Mouse (Mus musculus) embryonic facial prominence, embryonic 13.5 days (tissue): ENCODE data around the gene Aqr. TPM values are rescaled to one million over a fixed set of nuclear protein-coding genes. Genes with fewer than 3 reads are reported as not detected.

ENCODE experiments used
- ATAC-seq: fragments of 200-750 bp; cut with Nextera tagmentation; 2 replicates; pipeline ENCODE4 v1.8.0; 2017; ENCODE audit warnings: low read depth; ENCODE audit not compliant: insufficient number of reproducible peaks, insufficient read depth, low FRiP score, low TSS enrichment
- H3K27ac ChIP-seq: fragments of 300-500 bp; sonication (generic); 2 replicates; pipeline ENCODE4 v1.5.1; 2015; ENCODE audit warnings: moderate library complexity, mild to moderate bottlenecking, inconsistent platforms
- H3K27me3 ChIP-seq: fragments of 300-500 bp; sonication (generic); 2 replicates; pipeline ENCODE4 v1.6.1; 2015; ENCODE audit warnings: mild to moderate bottlenecking, inconsistent platforms
- H3K36me3 ChIP-seq: fragments of 300-500 bp; sonication (generic); 2 replicates; pipeline ENCODE4 v1.6.1; 2015; ENCODE audit warnings: mild to moderate bottlenecking, inconsistent platforms
- H3K4me1 ChIP-seq: fragments of 300-500 bp; sonication (generic); 2 replicates; pipeline ENCODE4 v1.6.1; 2015; ENCODE audit warnings: inconsistent platforms
- H3K4me2 ChIP-seq: fragments of 300-500 bp; sonication (generic); 2 replicates; pipeline ENCODE4 v1.6.1; 2015; ENCODE audit warnings: moderate library complexity, mild to moderate bottlenecking, inconsistent platforms
- H3K4me3 ChIP-seq: fragments of 300-500 bp; sonication (generic); 2 replicates; pipeline ENCODE4 v1.5.1; 2015; ENCODE audit warnings: mild to moderate bottlenecking, inconsistent platforms
- H3K9ac ChIP-seq: fragments of 300-500 bp; sonication (generic); 2 replicates; pipeline ENCODE4 v1.6.1; 2015; ENCODE audit warnings: mild to moderate bottlenecking, inconsistent platforms
- H3K9me3 ChIP-seq: fragments of 300-500 bp; sonication (generic); 2 replicates; pipeline ENCODE4 v1.6.1; 2016; ENCODE audit warnings: inconsistent platforms
- WGBS: fragments of 180-500 bp; shearing (Covaris S2); methylation state at CpG from one replicate; pipeline ENCODE4 v1.1.7; 2015; ENCODE audit warnings: mixed read lengths; 5-methylcytosine and 5-hydroxymethylcytosine counted together
- polyA plus RNA-seq: library from polyadenylated mRNA; unstranded; fragments of >200 nt; fragmentation: Nextera tagmentation; extraction: Ambion mirVana; gene quantifications from 2 replicates; pipeline ENCODE4 v1.2.1, GENCODE M21; 2015

Aqr gene
- polyA plus RNA-seq, 1 experiment from 2014 or later, result 48.1 TPM

DNA sequence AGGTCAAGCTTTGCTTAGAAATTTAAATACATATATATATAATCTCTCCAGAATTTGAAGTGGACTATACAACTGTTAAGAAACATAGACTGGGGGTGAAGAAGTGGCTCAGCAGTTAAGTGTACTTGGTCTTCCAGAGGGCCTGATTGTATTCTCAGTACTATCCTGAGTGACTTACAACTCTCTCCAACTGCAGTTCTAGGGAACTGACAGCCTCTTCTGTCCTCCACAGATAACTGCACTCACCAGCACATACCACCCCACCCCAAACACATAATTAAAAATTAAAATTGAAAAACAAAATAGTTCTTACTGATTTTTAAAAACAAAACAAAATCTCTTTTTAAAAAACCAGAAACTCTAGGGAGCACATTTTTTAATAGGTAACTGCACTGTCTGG lies 13.6 kb downstream of the Aqr start:
- no peak overlapping the region for H3K27ac ChIP-seq
- no peak for ATAC-seq
- no peak overlapping the region for H3K9ac ChIP-seq
- peaks cover 19% of the 10 kb centered on the region for H3K36me3 ChIP-seq
- no peaks in the 10 kb centered on the region for H3K9me3 ChIP-seq
- H3K27me3 ChIP-seq, result no peaks in the 10 kb centered on the region
- no peak overlapping the region for H3K4me3 ChIP-seq
- no peak overlapping the region for H3K4me2 ChIP-seq
- peaks cover 10% of the 10 kb centered on the region for H3K4me1 ChIP-seq

DNA sequence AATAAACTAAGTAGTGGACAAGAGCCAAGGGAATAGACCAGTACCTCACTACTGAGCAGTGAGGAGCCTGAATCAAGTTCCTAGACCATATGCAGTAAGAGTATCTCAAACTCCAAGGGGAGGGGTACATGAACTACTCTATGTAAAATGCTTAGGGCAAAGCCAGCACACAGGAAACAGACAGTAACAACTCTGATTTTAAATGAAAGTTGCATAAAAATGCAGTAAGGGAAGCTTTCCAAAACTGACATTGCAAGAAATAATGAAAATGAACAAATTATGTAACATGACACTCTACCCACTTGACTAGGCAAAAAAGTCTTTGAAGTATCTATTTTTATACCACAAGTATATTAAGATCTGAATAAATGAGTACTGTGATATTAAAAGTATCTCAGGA lies 19.0 kb downstream of the Aqr start:
- H3K27ac ChIP-seq, result no peak overlapping the region
- H3K9ac ChIP-seq, result no peak overlapping the region
- H3K4me2 ChIP-seq, result no peak overlapping the region
- no peak for ATAC-seq
- H3K4me3 ChIP-seq, result no peak overlapping the region
- H3K9me3 ChIP-seq, result no peaks in the 10 kb centered on the region
- peaks cover 53% of the 10 kb centered on the region for H3K36me3 ChIP-seq
- no peaks in the 10 kb centered on the region for H3K4me1 ChIP-seq
- H3K27me3 ChIP-seq, result no peaks in the 10 kb centered on the region

DNA sequence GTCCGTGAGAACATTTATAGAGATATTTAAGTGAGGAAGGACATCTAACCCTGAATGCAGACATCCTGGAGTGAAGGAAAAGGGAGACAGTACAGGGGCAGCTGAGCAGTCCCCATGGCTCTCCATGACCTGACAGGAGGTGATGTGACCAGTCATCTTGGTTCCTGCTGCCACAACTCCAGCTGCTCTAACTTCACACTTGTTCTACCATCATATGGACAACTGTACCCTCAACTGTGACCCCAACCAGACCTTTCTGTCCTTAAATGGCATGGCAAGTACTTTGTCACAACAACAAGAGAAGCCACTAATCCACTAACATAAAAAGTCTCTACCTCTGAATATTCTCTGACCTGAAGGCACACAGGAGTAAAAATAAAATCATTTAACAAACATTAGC lies 24.8 kb downstream of the Aqr start:
- Histone ChIP-seq H3K27ac (no peak overlapping the region), H3K9me3 (no peaks in the 10 kb centered on the region), H3K4me2 (no peak overlapping the region), H3K9ac (no peak overlapping the region), H3K4me1 (no peaks in the 10 kb centered on the region), H3K27me3 (no peaks in the 10 kb centered on the region), H3K36me3 (peaks cover 77% of the 10 kb centered on the region), H3K4me3 (no peak overlapping the region)
- 90% methylated on average over 1 of the region's 1 CpGs for WGBS
- ATAC-seq, result no peak

DNA sequence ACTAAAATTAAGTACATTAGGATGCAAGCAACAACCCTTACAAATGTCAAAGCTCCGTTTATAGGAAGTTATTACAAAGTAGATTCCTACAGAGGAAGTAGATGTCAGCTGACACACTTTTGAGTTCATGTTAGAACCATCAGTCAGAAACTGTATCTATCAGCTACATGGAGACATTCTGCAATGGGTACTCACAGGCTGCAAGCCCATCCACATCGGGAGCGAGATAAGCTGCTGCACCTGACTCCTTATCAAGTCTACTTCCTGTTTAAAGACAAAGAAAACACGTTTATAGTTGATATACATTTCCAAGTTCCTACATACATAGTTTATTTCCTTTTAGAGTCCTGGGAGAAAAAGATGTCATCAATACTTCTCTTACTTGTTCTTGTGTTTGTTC lies 29.5 kb downstream of the Aqr start:
- Histone ChIP-seq H3K27me3 (no peaks in the 10 kb centered on the region), H3K4me2 (no peak overlapping the region), H3K9ac (no peak overlapping the region), H3K27ac (no peak overlapping the region), H3K9me3 (no peaks in the 10 kb centered on the region), H3K4me3 (no peak overlapping the region), H3K36me3 (peaks cover 80% of the 10 kb centered on the region), H3K4me1 (no peaks in the 10 kb centered on the region)
- no peak for ATAC-seq
- WGBS, result 88% methylated on average over 4 of the region's 4 CpGs

DNA sequence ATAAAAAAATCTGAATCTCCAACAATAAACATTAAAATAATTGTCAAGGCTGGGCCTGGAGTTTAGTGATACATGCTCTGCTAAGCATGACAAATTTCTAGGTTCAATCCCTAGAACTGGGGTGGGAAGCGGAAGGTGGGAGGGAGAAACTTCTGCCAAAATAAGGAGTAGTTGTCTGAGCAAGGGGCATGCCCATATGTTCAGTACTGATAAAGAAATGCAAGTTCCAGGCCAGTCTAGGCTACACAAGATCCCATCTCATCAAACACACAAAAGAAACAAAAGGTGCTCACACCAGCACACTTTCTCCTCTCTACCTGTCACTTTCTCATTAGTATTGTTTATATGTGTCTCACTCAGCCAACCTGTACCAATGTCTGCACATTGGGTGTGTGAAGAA lies 30.2 kb downstream of the Aqr start:
- Histone ChIP-seq H3K27ac (no peak overlapping the region), H3K27me3 (no peaks in the 10 kb centered on the region), H3K9ac (no peak overlapping the region), H3K4me2 (no peak overlapping the region), H3K36me3 (peaks cover 79% of the 10 kb centered on the region), H3K4me1 (no peaks in the 10 kb centered on the region), H3K4me3 (no peak overlapping the region), H3K9me3 (no peaks in the 10 kb centered on the region)
- 89% methylated on average over 1 of the region's 1 CpGs for WGBS
- no peak for ATAC-seq

DNA sequence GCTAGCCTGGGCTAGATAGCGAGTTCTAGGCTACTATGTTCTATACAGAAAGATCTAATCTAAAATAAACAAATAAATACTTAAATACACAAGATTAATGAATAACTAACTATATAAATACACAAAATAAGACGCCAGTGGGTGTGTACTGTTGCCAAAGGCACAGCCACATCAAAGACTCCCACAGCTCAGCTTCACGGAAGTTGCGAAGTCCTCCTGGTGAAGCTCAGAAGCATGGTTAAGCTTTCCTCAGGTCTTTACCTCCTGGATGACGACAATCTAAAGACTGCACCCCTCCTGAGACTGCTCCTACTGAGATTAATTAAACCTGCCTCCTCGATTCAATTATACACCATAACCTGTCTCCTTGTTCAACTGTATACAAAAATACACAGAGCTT lies 33.6 kb downstream of the Aqr start:
- Histone ChIP-seq H3K27me3 (no peaks in the 10 kb centered on the region), H3K4me1 (no peaks in the 10 kb centered on the region), H3K9ac (no peak overlapping the region), H3K4me3 (no peak overlapping the region), H3K9me3 (no peaks in the 10 kb centered on the region), H3K27ac (no peak overlapping the region), H3K4me2 (no peak overlapping the region), H3K36me3 (peaks cover 81% of the 10 kb centered on the region)
- WGBS, result 91% methylated on average over 6 of the region's 6 CpGs
- ATAC-seq, result no peak

DNA sequence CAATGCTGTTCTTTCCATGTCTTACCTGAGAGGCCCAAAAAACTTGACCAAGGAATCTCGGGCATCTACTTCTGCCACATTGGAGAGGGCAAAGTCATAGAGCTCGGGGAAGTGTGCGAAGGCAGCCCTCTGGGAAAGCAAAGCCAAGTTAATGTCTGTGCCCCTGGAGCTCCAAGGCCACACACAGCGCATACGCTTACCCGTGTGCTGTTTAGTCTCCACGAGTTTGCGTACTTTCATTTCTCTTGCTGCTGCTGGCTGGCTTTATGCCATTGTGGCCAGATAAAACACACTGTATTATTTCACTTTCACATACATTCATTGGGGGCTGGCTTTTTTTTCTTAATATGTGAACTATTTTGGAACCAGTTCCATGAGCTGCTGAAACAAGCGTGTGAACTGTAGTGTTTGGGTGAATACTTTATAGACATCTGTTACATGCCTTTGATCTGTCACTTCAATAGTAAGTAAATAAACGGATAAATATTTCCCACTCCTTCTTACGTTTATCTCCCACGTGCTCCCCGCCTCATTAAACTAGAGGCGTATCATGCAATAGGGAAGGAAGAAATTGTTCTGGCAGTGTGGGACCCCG lies 39.9 kb downstream of the Aqr start:
- H3K4me3 ChIP-seq, result no peak overlapping the region
- WGBS, result 92% methylated on average over 15 of the region's 15 CpGs
- H3K9me3 ChIP-seq, result no peaks in the 10 kb centered on the region
- ATAC-seq, result no peak
- H3K36me3 ChIP-seq, result peaks cover 78% of the 10 kb centered on the region
- H3K27ac ChIP-seq, result no peak overlapping the region
- no peak overlapping the region for H3K4me2 ChIP-seq
- H3K4me1 ChIP-seq, result no peaks in the 10 kb centered on the region
- H3K9ac ChIP-seq, result no peak overlapping the region
- no peaks in the 10 kb centered on the region for H3K27me3 ChIP-seq

DNA sequence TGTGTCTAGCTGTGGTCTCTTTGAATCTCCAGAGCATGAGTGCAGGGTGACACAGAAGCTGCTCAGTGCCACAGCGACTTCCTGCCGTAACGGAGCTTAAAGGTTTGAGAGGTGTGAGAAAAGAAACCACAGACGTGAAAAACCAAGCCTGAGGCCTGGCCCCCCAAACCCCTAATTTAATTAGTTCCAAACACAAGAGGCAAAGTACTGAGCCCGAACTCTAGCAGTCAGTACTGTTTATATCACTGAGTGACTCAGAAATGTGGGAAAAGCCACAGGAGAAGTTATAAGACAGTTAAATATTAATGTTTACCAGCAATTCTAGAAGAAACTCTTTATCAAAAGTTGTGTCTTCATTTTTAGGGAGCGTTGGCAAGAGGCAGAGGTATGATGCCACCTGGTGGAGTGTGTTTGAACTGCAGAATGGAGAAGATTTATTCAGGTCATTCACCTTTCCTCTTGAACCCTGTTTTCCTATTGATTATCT lies 41.5 kb downstream of the Aqr start:
- Histone ChIP-seq H3K4me3 (no peak overlapping the region), H3K27ac (no peak overlapping the region), H3K27me3 (no peaks in the 10 kb centered on the region), H3K4me1 (no peaks in the 10 kb centered on the region), H3K36me3 (peaks cover 82% of the 10 kb centered on the region), H3K9me3 (no peaks in the 10 kb centered on the region), H3K4me2 (no peak overlapping the region), H3K9ac (no peak overlapping the region)
- no peak for ATAC-seq
- WGBS, result 63% methylated on average over 6 of the region's 6 CpGs

DNA sequence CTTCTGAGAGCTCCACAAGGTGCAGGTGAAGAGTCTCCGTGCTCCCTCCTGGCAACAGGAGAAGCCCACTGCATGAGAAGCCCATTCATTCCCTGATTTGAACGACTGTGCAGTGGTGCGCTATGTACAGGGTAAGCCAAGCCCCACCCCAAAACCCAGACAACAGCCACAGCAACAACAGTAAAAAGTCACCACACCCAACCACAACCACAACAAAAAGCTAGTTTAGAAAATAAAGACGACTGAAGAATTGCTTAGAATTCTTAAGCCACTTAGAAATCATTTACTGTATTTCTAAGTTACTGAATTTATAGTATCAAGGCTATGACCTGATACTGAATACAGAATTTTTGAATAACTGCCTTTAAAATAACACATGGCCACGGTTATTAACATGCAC lies 41.9 kb downstream of the Aqr start:
- no peak overlapping the region for H3K9ac ChIP-seq
- H3K4me3 ChIP-seq, result no peak overlapping the region
- H3K4me2 ChIP-seq, result no peak overlapping the region
- no peak for ATAC-seq
- H3K36me3 ChIP-seq, result peaks cover 82% of the 10 kb centered on the region
- 89% methylated on average over 5 of the region's 5 CpGs for WGBS
- no peaks in the 10 kb centered on the region for H3K9me3 ChIP-seq
- no peak overlapping the region for H3K27ac ChIP-seq
- no peaks in the 10 kb centered on the region for H3K4me1 ChIP-seq
- no peaks in the 10 kb centered on the region for H3K27me3 ChIP-seq

DNA sequence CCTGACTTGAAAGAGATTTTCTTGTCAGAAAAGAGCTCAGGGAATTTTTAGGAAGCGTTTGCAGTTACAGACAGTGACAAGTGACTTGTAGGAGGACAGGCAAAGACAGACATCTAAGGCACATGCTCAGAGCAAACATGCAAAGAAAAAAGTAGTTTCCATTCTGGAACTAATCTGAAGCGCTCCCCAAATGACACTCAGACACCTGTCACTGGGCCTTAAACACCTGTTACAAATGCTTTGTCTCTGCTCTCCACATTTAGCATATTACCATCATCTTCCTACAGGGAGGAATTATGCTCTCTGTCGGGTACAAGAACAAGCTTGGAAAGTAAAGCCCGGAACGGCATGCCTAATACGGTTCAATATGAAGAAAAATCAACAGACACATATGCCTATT lies 43.0 kb downstream of the Aqr start:
- WGBS, result 90% methylated on average over 6 of the region's 6 CpGs
- Histone ChIP-seq H3K27ac (no peak overlapping the region), H3K27me3 (no peaks in the 10 kb centered on the region), H3K4me2 (no peak overlapping the region), H3K4me1 (no peaks in the 10 kb centered on the region), H3K4me3 (no peak overlapping the region), H3K9ac (no peak overlapping the region), H3K9me3 (no peaks in the 10 kb centered on the region), H3K36me3 (peaks cover 83% of the 10 kb centered on the region)
- ATAC-seq, result no peak

DNA sequence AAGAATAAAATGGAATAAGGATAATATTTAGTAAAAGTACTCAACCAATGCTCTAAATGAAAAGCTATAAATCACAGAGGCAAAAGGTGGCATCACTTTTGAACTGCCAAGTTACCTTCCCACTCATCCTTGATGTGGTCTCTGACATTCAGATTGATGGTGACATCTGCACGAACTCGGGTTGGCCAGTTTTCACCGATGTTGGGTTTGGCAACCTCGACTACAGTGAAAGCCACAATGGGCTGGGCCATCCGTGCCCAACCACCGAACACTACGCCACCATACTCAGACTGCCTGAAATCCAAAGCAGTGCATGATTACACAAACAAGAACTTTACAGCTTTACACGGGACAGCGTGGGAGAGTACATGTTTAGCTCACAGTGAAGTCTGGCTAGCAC lies 50.1 kb downstream of the Aqr start:
- Histone ChIP-seq H3K4me1 (no peaks in the 10 kb centered on the region), H3K9ac (no peak overlapping the region), H3K27me3 (no peaks in the 10 kb centered on the region), H3K36me3 (peaks cover 84% of the 10 kb centered on the region), H3K27ac (no peak overlapping the region), H3K4me2 (no peak overlapping the region), H3K9me3 (no peaks in the 10 kb centered on the region), H3K4me3 (no peak overlapping the region)
- no peak for ATAC-seq
- WGBS, result 93% methylated on average over 9 of the region's 9 CpGs

DNA sequence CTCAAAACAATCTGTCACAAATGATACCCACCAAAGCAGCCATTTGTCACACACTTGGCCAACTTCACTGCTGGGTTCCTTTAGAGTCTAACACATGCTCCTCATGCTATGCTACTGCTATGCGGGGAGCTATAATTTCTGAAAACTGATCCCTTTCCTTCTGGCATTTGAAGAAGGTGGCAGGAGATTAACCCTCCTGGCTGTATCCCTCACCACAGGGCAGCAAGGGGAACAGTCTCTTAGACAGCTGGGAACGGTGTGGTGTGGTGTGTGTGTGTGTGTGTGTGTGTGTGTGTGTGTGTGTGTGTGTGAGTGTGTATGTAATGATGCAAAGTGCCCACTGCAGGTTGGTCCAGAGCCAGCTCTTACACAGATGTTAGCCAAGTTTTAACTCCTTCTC lies 51.0 kb downstream of the Aqr start:
- no peaks in the 10 kb centered on the region for H3K4me1 ChIP-seq
- ATAC-seq, result no peak
- H3K4me3 ChIP-seq, result no peak overlapping the region
- no peak overlapping the region for H3K4me2 ChIP-seq
- 51% methylated on average over 2 of the region's 2 CpGs for WGBS
- no peak overlapping the region for H3K27ac ChIP-seq
- H3K36me3 ChIP-seq, result peaks cover 81% of the 10 kb centered on the region
- no peaks in the 10 kb centered on the region for H3K27me3 ChIP-seq
- no peaks in the 10 kb centered on the region for H3K9me3 ChIP-seq
- H3K9ac ChIP-seq, result no peak overlapping the region

DNA sequence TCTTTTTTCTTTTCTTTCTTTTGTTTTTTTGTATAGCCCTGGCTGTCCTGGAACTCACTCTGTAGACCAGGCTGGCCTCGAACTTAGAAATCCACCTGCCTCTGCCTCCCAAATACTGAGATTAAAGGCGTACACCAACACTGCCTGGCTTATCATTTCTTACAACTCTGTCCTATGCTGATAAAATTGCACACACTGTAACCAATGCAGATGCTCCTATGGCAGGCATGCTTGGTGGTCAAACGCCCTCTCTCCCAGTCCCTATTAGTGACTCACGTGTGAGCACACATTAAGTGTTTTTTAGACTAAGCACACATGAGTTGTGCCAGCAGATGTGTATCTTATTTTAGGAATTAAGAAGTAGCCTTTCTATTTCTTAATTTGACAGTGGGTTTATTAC lies 53.5 kb downstream of the Aqr start:
- no peak overlapping the region for H3K4me2 ChIP-seq
- H3K27me3 ChIP-seq, result no peaks in the 10 kb centered on the region
- 94% methylated on average over 4 of the region's 4 CpGs for WGBS
- H3K4me3 ChIP-seq, result no peak overlapping the region
- no peak overlapping the region for H3K9ac ChIP-seq
- no peak overlapping the region for H3K27ac ChIP-seq
- no peaks in the 10 kb centered on the region for H3K4me1 ChIP-seq
- ATAC-seq, result no peak
- peaks cover 84% of the 10 kb centered on the region for H3K36me3 ChIP-seq
- no peaks in the 10 kb centered on the region for H3K9me3 ChIP-seq
